Mouse (Mus musculus) gastrocnemius, adult 8-10 months (tissue): ENCODE results near the gene Nfrkb. TPM values are rescaled to one million over a fixed set of nuclear protein-coding genes. Genes with fewer than 3 reads are reported as not detected.

Experiments
- DNase-seq, 2 experiments: peaks; one replicate each; pipeline ENCODE4 v3.0.0; 2022; ENCODE audit warnings: low spot score in 2 of 2
- total RNA-seq, 4 experiments: library from RNA; stranded (reverse); gene quantifications; 2 replicates each; pipeline ENCODE4 v1.2.4; 2022

The Nfrkb gene
- total RNA-seq, result 10 to 100 TPM in 2 of 4 experiments, 1 to 10 TPM in 2; 7.8 to 10.4 (median 9.4) TPM

DNA sequence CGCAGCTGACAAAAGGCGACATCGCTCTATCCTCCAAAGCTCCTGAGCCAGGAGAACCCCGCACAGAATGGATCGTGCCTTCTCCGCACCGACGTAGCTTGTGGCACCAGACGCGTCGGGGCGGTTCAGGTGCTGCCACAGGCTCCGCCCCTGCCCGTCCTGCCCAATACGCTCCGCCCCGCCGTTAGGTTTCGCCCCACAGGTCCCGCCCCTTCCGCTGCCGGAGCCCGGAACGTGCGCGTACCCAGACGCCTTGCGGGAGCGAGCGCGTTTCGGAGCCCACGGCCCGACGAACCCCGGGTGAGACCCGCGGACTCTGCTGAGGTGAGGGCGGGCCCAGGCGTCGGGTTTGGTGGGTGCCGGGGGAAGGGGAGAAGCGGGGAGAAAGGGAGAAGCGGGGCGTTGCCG, at the start of gene Nfrkb:
Nfrkb (plus strand) TSS at position 246 of the 408 bp plus-strand sequence.
- DNase-seq, result peak; percentile 91 to 94

DNA sequence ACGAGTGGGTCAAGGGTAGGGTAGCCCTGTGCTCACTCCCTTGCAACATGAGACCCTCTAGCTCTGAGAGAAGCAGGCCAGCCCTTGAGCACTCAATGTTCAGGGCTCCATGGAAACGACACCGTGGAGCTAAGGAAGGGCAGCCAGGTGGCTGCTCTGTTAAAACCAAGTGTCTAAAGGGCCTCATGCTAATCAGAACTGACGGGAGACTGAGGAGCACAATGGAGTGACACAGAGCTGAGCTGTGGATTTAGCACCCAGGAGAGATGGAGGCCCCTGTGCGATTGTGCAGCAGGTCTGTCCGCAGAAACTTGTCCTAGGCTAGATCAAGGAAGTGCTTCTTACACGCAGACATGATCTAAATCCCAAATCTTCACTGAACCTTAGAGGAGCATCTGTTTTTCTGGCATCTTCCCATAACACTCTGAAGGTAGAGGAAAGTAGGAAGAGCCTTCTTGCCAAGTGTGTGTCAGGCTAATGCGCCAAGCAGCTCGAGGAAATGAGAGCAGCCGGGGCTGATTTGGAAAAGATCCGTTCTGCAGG, 41.6 kb upstream of the Nfrkb start:
- no peak for DNase-seq

DNA sequence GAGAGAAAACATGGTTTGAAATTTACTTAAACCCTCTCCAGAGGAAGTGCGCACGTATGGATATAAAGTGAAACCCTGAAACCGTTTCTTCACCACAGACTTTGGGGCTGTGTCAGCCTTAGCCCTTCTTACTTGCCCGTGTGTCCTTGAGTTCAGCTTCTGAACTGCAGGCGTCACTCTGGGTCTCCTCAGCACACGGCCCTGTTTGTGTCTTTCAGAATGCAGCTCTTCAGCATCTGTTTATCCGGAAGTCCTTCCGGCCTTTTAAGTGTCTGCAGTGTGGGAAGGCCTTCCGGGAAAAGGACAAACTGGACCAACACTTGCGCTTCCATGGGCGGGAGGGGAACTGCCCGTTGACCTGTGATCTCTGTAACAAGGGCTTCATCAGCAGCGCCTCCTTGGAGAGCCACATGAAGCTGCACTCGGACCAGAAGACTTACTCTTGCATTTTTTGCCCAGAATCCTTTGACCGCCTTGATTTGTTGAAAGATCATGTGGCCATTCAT, 39.4 kb upstream of the Nfrkb start:
- DNase-seq, result no peak

DNA sequence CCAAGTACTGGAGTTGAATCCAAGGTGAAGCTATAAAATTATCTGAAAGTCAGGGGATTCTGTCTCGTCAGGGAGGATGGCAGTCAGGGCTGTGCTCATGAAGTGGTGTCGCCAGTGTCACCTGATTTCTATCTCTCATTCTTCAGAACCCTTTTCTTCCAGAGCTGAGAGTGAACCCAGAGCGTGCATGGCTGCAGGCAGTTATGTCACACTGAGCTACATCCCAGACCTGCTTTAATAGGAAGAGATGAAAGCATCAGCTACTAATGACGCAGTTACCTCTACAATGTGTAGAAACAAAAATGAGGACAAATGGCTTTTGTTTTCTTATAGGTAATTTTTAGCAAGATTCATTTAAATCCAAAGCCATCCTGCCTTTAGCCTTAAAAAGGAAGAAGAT, 37.5 kb upstream of the Nfrkb start:
- DNase-seq, result no peak

DNA sequence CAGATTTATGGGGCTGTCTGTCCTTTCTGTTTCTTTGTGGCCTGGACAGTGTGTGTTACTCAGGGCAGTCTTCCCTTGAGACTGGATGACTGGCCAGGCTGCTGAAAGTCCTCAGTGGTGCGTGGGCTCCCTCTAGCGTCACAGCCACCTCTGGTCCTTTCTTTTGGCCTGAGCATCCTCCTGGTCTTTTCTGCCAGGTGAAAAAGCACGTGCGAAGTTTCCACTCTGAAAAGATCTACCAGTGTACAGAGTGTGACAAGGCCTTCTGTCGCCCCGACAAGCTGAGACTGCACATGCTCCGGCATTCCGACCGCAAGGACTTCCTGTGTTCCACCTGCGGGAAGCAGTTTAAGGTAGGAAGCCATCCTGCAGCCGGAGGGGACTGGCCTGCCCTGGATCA, 37.1 kb upstream of the Nfrkb start:
- DNase-seq, result peak; percentile 26 to 47

DNA sequence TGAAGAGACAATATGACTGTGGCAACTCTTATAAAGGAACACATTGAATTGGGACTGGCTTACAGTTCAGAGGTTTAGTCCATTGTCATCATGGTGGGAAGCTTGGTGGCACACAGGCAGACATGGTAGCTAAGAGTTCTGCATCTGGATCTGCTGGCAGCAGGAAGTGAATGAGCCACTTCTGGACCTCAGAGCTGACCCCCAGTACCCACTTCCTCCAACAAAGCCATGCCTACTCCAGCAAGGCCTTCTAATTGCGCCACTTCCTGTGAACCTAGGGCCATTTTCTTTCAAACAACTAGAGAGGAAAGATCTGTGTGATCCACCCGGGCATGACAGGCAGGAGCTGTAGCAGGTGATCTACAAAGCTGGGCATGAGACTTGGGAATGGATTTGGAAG, 33.3 kb upstream of the Nfrkb start:
- no peak for DNase-seq

DNA sequence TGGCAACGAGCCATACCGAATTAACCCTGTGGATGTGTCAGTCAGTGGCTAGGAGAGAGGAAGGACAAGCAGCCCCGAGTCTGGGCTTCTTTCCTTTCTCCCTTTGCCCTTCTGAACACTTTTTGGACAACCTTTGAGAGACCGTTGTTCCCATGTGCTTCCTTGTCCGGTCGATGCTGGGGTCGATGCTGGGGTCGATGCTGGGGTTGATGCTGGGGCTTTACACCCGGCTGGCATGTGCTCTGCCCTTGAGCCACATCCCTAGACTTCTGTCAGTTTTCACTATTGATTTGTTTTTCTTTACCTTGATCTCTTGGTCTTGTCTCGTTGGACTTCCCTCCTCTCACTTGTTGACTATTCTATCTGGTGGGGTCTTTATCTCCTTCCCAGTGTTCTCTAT, 32.5 kb upstream of the Nfrkb start:
- DNase-seq, result no peak

DNA sequence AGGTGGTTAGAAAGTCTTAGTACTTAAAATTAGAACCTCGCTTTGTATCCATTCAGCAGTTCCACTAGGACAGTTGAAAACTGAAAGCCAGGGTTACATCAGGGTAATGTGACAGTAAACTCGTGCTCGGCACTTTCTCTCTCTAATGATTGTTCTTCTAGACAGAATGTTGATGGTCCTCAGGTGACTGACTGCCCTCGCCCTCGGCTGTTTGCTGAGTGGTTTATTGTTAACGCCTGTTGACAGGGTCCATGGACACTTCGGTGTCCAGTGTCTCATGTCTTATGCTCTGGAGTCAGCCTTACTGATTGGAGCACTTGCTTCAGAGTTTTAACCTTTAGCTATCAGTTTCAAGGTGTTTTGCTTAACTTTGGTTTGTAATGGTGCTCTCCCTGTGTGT, 31.9 kb upstream of the Nfrkb start:
- DNase-seq, result no peak

DNA sequence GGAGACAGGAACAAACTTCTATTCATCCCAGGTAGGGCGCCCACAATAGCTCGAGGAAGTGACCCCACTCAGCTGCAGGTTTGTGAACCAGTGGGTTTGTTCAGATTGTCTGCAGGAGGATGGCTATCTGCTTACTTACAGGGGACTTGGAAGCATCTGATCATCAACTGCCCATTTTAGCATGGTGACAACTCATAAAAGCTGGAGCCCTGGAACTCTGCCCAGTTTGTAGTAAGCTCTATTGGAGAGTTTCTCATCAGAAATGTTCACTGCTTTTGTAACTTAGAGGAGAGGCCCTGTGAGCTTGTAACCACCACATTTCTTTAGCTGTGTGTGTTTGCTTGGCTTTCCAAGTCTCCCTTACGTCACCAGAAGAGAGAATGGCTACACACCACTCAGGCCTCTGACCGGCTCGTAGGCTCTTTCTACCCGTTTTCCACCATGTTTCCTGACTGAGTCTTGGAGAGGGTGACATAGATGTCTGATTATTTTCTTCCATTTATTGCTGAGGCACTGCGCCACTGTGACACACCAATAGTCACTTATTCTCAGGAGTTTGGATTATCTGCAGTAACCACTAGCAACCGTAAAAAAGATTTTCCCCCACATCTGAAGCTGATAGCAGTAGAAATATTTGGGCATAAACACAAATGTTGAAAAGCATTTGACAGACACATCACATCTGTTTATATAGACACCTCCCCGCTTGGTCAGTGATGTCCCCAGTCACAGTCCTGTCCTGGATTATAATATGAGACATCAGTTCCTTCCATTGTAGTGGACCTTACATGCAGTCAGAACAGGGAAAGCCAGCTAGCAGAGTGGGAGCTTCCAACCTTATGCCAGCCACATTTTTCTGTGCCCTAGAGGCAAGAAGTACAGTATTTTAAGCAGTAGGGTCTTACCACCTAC, 22.0 kb upstream of the Nfrkb start:
- no peak for DNase-seq

DNA sequence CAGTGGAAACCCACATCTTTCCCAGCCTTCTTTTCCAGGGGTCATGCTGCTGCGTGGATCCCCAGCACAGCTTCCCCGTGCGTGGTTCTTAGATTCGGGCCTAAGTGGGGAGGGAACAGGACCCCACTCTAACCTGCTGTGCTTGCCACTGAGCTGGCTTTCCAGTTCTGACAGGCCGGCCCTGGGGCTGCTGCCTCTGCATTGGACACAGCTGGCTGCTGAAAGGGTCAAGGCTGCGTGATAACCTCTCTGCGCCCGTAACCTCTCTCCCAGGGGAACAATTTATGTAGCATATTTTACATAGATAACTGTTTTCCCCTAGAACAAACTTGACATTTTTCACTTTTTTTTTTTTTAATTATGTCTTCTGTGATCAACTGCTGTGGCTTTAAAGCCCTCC, 20.9 kb upstream of the Nfrkb start:
- no peak for DNase-seq

DNA sequence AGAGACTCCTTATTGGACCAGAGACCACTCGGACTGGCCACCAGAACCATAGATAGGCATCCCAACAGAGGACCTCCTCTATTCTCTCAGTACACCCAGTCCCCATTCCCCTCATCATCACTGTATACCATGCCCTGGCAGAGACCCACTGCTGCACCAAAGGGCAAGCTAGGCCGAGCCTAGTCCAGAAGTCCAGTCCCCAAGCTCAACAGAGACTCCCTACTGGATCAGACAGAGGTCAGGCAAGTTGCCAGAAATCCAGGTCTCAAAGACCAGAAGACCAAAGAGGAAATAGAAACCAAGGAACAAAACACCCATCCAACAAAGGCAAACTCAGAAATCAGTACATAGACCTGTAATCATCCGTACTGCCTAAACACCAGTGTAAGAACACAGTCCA, 14.3 kb upstream of the Nfrkb start:
- no peak for DNase-seq

DNA sequence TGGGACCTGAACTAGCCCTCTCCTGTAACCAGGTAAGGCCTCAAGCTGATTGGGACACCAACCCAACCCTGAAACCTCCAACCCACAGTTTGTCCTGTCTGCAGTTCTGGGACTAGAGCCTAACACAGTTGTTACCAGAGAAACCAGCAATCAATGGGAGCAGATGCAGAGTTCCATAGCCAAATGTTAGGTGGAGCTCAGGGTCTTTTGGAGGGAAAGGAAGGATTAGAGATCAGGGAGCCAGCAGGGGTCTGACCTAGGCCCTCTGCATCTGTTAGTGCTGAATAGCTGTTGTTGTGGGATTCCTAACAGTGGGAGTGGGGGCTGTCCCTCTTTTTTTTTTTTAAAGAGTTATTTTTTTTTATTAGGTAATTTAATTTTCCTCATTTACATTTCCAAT, 9.3 kb upstream of the Nfrkb start:
- no peak for DNase-seq

DNA sequence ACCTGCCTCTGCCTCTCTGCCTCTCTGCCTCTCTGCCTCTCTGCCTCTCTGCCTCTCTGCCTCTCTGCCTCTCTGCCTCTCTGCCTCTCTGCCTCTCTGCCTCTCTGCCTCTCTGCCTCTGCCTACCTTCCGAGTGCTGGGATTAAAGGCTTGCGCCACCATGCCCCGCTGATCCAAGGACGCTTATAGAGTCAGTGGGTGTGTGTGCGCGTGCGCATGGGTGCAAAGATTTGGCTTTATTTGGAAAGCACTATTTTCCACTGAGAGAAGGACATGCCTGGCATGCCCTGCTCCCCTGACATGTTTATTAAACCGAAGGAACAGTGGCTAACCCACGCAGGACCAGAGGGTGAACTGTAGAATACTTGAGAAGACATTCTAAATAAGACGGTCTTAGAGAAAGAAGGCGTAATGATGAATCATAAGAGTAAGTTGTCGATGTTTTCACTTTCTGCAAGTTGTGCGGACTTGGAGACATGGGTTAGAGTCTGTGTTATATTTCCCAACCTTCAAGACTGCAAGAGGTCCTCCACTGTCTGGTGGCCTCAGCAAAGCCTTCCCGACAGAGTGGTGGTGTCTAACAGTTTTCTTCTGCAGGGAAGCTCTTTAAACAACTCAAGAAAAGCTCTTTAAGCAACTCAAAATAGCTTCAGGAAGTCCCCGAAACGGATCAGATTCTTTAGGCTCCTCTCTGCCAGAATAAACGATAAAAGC, 1.0 kb upstream of the Nfrkb start:
- no peak for DNase-seq

DNA sequence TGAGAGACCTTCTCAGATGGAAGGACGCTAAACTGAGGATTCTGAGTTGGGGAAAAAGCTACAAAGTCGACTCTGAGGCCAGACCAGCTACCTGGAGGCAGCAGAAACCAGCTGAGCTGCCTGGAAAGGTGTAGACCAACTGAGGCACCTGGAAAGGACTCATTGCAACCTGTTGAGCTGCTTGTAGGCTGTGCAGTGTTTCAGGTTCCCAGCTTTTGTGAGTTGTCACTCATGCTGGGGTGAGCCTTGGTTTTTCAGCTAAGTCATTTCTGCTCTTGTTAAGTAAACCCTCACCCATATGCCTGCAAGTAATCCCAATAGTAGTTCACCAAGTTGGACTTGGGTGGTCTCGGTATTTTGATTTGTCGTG, 507 bp upstream of the Nfrkb start:
- DNase-seq, result no peak

DNA sequence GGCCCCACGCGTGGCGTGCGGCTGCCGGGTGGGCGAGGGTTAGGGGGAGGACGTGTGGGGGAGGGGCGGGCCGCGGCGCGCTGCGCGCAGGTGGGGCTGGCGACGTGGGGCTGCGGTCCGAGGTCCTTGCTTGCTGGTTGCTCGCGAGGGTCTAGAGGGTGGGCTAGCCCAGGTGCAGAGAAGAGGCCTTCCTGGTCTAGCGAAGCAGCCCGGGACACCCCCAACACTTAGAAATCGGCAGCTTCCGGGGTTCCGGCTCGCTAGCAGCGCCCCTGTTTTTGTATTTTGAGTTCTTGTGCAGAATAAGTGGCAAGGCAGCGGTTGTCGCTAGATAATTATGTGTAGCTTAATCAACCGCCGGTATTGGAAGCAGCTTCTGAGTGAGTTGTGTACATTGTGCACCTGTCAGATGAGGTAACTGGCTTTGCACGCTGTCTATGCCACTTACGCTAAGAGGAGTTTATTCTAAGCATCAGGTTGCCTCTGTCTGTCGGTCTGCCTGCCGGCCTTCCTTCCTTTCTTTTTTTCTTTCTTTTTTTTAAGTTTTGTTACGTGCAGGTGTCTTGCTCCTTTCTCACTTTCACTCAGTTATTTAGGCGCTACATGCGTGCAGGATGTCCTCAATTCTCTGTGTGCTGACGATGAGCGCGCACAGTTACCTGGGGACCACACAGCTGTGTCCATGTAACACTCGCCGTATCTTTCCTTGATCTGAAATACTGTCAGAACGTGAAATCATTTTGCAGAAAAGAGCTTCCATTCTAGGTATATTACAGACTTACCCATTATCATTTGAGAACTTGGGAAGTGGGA, 582 bp downstream of the Nfrkb start:
- no peak for DNase-seq

DNA sequence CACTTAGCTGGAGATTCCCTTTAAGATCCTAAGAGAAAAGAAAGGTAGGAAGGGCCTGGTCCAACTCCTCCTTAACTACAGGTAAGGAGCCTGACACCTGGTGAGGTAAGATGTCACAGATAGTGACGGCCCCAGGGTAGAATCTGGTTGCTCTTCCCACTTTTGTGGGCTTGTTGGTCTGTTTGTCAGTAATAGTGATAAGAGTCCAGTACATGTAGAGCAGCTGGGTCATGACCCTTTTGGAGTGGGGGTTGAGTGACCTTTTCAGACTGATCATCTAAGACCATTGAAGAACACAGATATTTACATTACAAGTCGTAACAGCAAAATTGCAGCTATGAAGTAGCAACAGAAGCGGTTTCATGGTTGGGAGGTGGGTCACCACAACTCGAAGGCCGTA, 1.2 kb downstream of the Nfrkb start:
- DNase-seq, result no peak

DNA sequence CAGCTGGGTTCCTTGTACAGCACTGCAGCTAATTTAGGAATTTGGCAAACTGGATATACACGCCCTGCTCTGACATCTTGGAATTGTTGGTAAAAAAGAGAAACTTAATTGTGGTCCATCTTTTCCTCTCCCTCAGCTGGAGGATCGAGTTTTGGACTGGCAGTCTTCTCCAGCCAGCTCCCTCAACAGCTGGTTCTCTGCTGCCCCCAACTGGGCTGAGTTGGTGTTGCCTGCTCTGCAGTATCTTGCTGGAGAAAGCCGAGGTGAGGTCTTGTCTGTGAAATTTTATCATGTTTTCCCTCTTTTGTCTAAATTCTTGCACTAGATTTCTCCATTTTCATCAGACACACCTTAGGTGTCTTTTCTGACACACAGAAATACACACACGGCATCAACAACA, 14.4 kb downstream of the Nfrkb start:
- DNase-seq, result peak; percentile 30 to 34

DNA sequence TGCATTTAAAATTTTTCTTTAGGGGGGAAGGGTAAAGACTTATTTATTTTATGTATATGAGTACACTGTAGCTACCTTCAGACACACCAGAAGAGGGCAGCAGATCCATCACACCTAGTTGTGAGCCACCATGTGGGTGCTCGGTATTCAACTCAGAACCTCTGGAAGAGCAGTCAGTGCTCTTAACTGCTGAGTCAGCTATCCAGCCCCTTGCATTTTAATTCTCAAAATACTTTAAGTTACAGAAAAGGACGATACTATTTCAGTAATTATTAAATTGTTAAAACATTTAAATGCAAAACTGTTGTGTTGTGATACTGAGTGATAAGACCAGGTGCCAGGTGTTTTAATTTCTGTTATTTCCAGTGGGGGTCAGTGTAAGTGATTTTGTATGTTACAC, 18.3 kb downstream of the Nfrkb start:
- no peak for DNase-seq

DNA sequence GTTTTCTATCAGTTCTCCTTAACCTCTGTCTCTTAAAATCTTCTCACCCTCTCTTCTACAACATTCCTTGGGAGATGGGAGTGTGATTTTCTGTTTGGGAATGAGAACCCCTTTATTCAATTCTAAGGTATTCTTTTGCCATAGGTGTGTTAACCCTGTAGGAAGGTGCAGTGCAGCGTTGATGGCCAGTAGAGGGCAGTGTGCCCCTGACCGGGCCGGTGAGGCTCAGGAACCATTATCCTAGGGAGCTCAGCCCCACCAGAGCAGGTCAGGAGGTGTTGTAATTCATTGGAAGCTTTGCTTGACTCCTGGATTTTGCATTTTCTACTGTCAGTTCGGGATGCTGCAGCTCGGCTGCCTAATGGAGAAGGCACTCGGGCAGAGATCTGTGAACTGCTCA, 19.2 kb downstream of the Nfrkb start:
- no peak for DNase-seq

DNA sequence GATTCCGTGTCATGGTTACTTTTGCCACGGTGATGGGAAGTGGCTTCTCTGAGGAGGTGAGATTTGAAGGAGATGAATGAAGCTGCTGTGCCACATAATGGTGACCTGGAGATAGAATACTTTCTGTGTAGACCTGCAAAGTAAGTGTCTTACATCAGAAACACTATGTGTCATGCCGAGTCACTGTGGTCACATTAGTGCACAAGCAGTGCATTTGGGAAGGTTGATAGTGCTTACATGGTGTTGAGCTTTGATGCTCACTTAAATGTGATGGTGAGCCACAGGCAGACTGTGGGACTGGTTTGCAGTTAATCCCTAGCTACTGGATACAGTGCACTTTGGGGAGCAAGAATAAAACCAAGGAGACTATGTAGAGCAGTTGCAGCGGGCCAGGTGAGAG, 26.2 kb downstream of the Nfrkb start:
- no peak for DNase-seq

DNA sequence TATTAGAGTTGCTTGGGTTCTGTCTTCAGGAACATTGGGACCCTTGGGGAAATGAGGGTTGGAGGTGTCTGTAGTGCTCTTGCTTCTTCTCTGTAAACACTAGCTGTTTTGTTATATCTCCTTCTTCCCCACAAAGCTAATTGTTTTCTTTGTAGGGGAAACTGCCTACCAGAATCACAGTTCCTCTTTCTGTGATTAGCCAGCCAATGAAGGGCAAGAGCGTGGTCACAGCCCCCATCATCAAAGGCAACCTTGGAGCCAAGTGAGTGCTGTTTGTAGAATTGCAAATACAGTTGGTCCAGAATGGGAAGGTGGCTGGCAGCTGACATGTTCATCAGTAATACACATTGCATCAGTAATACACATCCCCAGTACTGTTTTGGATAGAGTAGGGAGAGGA, 32.8 kb downstream of the Nfrkb start:
- no peak for DNase-seq

DNA sequence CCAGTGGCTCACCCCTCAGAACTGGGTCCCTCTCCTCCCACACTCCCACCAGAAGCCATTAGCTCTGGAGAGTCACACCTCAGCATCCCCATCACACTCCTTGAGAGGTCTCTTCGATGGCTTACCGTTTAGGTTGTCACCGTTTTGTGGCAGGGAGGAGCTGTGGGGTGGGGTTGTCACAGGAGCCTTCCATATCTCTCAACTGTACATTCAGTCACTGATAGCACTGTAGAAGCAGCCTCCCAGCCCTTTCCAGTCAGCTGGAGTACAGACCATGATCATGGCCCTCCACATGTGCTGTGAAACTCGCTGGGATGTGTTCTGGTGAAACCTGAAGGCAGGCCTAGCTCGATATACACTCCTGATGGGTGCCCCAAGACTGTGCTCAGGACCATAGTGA, 36.2 kb downstream of the Nfrkb start:
- no peak for DNase-seq
